Mouse (Mus musculus) left cerebral cortex, postnatal 10 days (tissue): ENCODE results near the gene Glyctk. TPM values are rescaled to one million over a fixed set of nuclear protein-coding genes. Genes with fewer than 3 reads are reported as not detected.

Experiments
- DNase-seq, 2 experiments: peaks; one replicate each; pipeline ENCODE4 v3.0.0; 2021 to 2022; ENCODE audit warnings: low spot score in 2 of 2, mixed read lengths in 1 of 2; ENCODE audit errors: extremely low spot score in 1 of 2
- intact Hi-C: fragments of 180-260 bp; cut with DNase I; formaldehyde crosslinking; loops from one replicate; pipeline ENCODE4 v1.15.1; 2025
- microRNA-seq: library from miRNA; unstranded; fragments of <30 nt; microRNA quantifications from one replicate; pipeline ENCODE4 v1.2.0, GENCODE M21; 2022
- total RNA-seq, 2 experiments: library from RNA; stranded (reverse); gene quantifications; 2 replicates each; pipeline ENCODE4 v1.2.3; 2021

Gene Glyctk
- total RNA-seq, 2 experiments from 2014 or later, result 4.1 to 7.4 TPM

DNA sequence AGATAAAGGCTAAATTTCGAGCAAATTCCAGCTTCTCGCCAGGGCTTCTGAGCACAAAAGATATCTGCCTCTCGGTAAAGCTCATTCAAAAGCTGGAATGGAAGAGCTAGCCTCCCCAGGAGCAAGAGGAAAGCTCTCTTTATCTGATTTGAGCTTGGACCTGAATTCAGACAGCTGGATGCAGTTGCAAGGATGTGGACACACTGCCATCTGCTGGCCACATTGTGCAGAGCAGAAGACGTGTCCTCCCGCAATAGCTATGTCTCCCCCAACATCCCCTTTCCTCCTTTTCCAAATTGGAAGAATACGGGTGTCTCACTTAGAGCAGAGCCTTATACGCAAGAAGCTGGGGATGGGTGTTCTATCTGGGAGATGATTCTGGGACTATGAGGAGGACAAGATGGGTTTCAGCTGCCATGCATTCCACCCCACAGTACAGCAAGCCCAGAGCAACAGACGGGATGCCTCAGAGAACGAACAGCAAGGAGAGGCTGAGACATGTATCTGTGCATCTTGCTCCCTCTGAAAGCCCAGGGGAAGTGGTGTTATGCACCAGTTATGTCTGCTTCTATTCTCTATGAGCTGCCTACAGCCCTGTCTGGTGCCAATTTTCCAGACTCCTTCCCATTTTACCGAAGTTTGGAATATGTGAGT is 45.0 kb downstream of the Glyctk start:
- intact Hi-C loops, result loop anchor here (5.0 to 10.0 kb wide), 2 partner anchors 248 to 621 kb away; no protein-coding TSS in a partner anchor
- DNase-seq, result peak; percentile 72 to 80

- intact Hi-C loops, result no loop called here
- no peak for DNase-seq
Observed at GRCm38 (mm10) chr9:106106241-106106640, 51.7 kb downstream of the Glyctk start.

GRCm38 (mm10) chr9:106104401-106104800 is 53.5 kb downstream of the Glyctk start:
- no peak for DNase-seq
- intact Hi-C loops, result no loop called here

Small RNA genes lying within 50 kb of the gene (microRNA-seq; reads per million reads assigned to microRNA genes)
- 49.2 reads per million, percentile 50 among the genes with 10 or more reads in this experiment for gene Mir135a-1
- gene Mirlet7g, result 59,915 reads per million, percentile 99 among the genes with 10 or more reads in this experiment

Other genes starting within 250 kb of the Glyctk start
- 1 to 10 TPM; 1.6 to 2.1 TPM for gene Col6a5, start 197.5 kb downstream of the Glyctk start, total RNA-seq
- gene Col6a4, start 61.4 kb downstream of the Glyctk start, total RNA-seq, result 1 to 10 TPM; 3.3 to 4.1 TPM
- 100 to 1,000 TPM; 155 to 158 TPM for gene Wdr82, start 12.8 kb upstream of the Glyctk start, total RNA-seq
- 10 to 100 TPM; 20.8 to 24.5 TPM for gene Ppm1m, start 41.6 kb upstream of the Glyctk start, total RNA-seq
- 10 to 100 TPM; 44.5 to 49.9 TPM for gene Twf2, start 45.0 kb upstream of the Glyctk start, total RNA-seq
- 1 to 10 TPM; 1.1 to 1.4 TPM for gene Tlr9, start 64.5 kb upstream of the Glyctk start, total RNA-seq
- 100 to 1,000 TPM; 125 to 127 TPM for gene Alas1, start 90.5 kb upstream of the Glyctk start, total RNA-seq
- gene Poc1a, start 122.9 kb upstream of the Glyctk start, total RNA-seq, result 10 to 100 TPM; 15.6 to 17.8 TPM
- 10 to 100 TPM; 80.7 to 82.0 TPM for gene Dusp7, start 210.5 kb upstream of the Glyctk start, total RNA-seq